Mouse (Mus musculus) effector memory CD4-positive, alpha-beta T cell, adult 5 months (primary cell): ENCODE measurements around the gene Olfr1238. TPM values are rescaled to one million over a fixed set of nuclear protein-coding genes. Genes with fewer than 3 reads are reported as not detected.

Source experiments
- polyA plus RNA-seq: library from polyadenylated mRNA; unstranded; fragments of 100-300 nt; shearing (Covaris generic); gene quantifications from one replicate; pipeline ENCODE4 v1.2.1, GENCODE M21; 2017

Gene Olfr1238
- 0.07 TPM for polyA plus RNA-seq

GRCm38 (mm10) chr2:89409576-89409975 is at the start of gene Olfr1238:
Olfr1238 (minus strand) TSS chr2:89409676.

GRCm38 (mm10) chr2:89442900-89443299 is 33.4 kb upstream of the Olfr1238 start, which contains the start of gene Olfr1240:
Olfr1240 (minus strand) TSS chr2:89443000.

DNA sequence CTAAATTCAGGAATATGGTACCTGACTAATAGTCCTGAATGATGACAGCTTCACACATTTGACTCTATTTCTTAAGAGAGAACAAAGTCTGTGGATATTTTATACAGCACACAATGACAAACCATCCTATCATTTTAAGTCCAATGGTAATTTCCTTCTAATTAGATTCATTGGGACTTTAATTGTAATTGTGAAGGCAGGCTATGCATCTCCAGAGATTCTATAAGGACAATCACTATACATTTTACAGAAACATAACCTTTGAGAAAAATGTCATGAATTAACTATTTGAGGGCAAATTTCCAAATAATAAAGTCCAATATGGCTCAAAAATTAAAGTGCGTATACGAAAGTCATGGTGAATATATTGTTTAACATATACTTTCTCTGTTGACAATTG is 10.8 kb upstream of the Olfr1238 start, which contains the start of gene Olfr1239:
Olfr1239 (minus strand) TSS at position 101 of the 400 bp plus-strand sequence.

GRCm38 (mm10) chr2:89364765-89365164 is 44.7 kb downstream of the Olfr1238 start, which contains the start of gene Olfr1234:
Olfr1234 (minus strand) TSS chr2:89364865.

Other genes with a start within 250 kb of the Olfr1238 start
- gene Olfr1224-ps1, start 245.6 kb downstream of the Olfr1238 start, polyA plus RNA-seq, result not detected
- not detected for gene Olfr1225, start 235.0 kb downstream of the Olfr1238 start, polyA plus RNA-seq
- not detected for gene Olfr1226, start 209.6 kb downstream of the Olfr1238 start, polyA plus RNA-seq
- not detected for gene Olfr1228, start 155.6 kb downstream of the Olfr1238 start, polyA plus RNA-seq
- 0.11 TPM for gene Olfr1229, start 121.7 kb downstream of the Olfr1238 start, polyA plus RNA-seq
- not detected for gene Olfr1230, start 112.4 kb downstream of the Olfr1238 start, polyA plus RNA-seq
- not detected for gene Olfr1231, start 102.6 kb downstream of the Olfr1238 start, polyA plus RNA-seq
- not detected for gene Olfr1232, start 80.0 kb downstream of the Olfr1238 start, polyA plus RNA-seq
- not detected for gene Olfr1233, start 67.3 kb downstream of the Olfr1238 start, polyA plus RNA-seq
- gene Olfr1234, start 44.8 kb downstream of the Olfr1238 start, polyA plus RNA-seq, result not detected
- gene Olfr1239, start 10.7 kb upstream of the Olfr1238 start, polyA plus RNA-seq, result not detected
- gene Olfr1240, start 33.3 kb upstream of the Olfr1238 start, polyA plus RNA-seq, result not detected
- gene Olfr1241, start 77.5 kb upstream of the Olfr1238 start, polyA plus RNA-seq, result not detected
- gene Olfr1242, start 88.7 kb upstream of the Olfr1238 start, polyA plus RNA-seq, result not detected
- gene Olfr1243, start 121.8 kb upstream of the Olfr1238 start, polyA plus RNA-seq, result not detected
- gene Olfr1245, start 168.8 kb upstream of the Olfr1238 start, polyA plus RNA-seq, result not detected
- gene Olfr1246, start 183.5 kb upstream of the Olfr1238 start, polyA plus RNA-seq, result not detected
- gene Olfr1247, start 204.5 kb upstream of the Olfr1238 start, polyA plus RNA-seq, result not detected
- not detected for gene Olfr1248, start 208.6 kb upstream of the Olfr1238 start, polyA plus RNA-seq
- not detected for gene Olfr1249, start 225.3 kb upstream of the Olfr1238 start, polyA plus RNA-seq